Mouse (Mus musculus) embryo, embryonic 10.5 days (tissue): ENCODE data around the gene Sipa1.
A peak's percentile ranks its signal among the peaks of the same experiment; 100 is the strongest.

Experiments used
- DNase-seq: peaks from one replicate; pipeline ENCODE4 v3.0.0-alpha.2; 2015; ENCODE audit warnings: low spot score

Gene Sipa1

GRCm38 (mm10) chr19:5645280-5645679 lies 18.2 kb downstream of the Sipa1 start:
- no peak for DNase-seq

- DNase-seq: no peak
Observed at GRCm38 (mm10) chr19:5641641-5642040, 21.9 kb downstream of the Sipa1 start.

- no peak for DNase-seq
Observed at GRCm38 (mm10) chr19:5641021-5641420, 22.5 kb downstream of the Sipa1 start.

- DNase-seq: no peak
Observed at GRCm38 (mm10) chr19:5640339-5640738, 23.2 kb downstream of the Sipa1 start.

GRCm38 (mm10) chr19:5638416-5639005 lies 25.0 kb downstream of the Sipa1 start:
- no peak for DNase-seq

GRCm38 (mm10) chr19:5637069-5638047 lies 26.1 kb downstream of the Sipa1 start, which contains the start of gene Rela:
Gene Rela (plus strand): TSS chr19:5637483.
- peak; percentile 87 for DNase-seq

GRCm38 (mm10) chr19:5636571-5637041 lies 26.9 kb downstream of the Sipa1 start:
- DNase-seq: no peak

- no peak for DNase-seq
Observed at GRCm38 (mm10) chr19:5636036-5636570, 27.4 kb downstream of the Sipa1 start.

- DNase-seq: no peak
Observed at GRCm38 (mm10) chr19:5632120-5632519, 31.4 kb downstream of the Sipa1 start.

GRCm38 (mm10) chr19:5629907-5630306 lies 33.6 kb downstream of the Sipa1 start:
- DNase-seq: no peak

- DNase-seq: no peak
Observed at GRCm38 (mm10) chr19:5625311-5625710, 38.2 kb downstream of the Sipa1 start.

- no peak for DNase-seq
Observed at GRCm38 (mm10) chr19:5621884-5622283, 41.6 kb downstream of the Sipa1 start.

GRCm38 (mm10) chr19:5620007-5620406 lies 43.5 kb downstream of the Sipa1 start:
- DNase-seq: no peak

GRCm38 (mm10) chr19:5614953-5615352 lies 48.6 kb downstream of the Sipa1 start:
- no peak for DNase-seq

GRCm38 (mm10) chr19:5612762-5613411 lies 50.6 kb downstream of the Sipa1 start:
- no peak for DNase-seq

- DNase-seq: no peak
Observed at GRCm38 (mm10) chr19:5611973-5612372, 51.5 kb downstream of the Sipa1 start.

GRCm38 (mm10) chr19:5609547-5610404 lies 53.7 kb downstream of the Sipa1 start, which contains the start of gene Kat5:
Gene Kat5 (minus strand): TSS chr19:5610237.
- DNase-seq: peak; percentile 97

- DNase-seq: no peak
Observed at GRCm38 (mm10) chr19:5609171-5609546, 54.3 kb downstream of the Sipa1 start.

- no peak for DNase-seq
Observed at GRCm38 (mm10) chr19:5608707-5609106, 54.8 kb downstream of the Sipa1 start.

GRCm38 (mm10) chr19:5607705-5608410 lies 55.6 kb downstream of the Sipa1 start:
- DNase-seq: no peak

GRCm38 (mm10) chr19:5606196-5606595 lies 57.3 kb downstream of the Sipa1 start:
- no peak for DNase-seq
